Mouse (Mus musculus) splenic B cell, adult 2 months (primary cell): Measurements from ENCODE around the gene Olfr1145.

Source experiments
- DNase-seq: peaks from one replicate; pipeline ENCODE4 v3.0.0-alpha.2; 2011; ENCODE audit warnings: low read depth, low spot score
- H3K27me3 ChIP-seq: 2 replicates; pipeline ENCODE4 v1.6.1; 2012; ENCODE audit warnings: mild to moderate bottlenecking, low read length, moderate library complexity, mixed read lengths; ENCODE audit not compliant: control insufficient read depth, poor library complexity, insufficient read depth, severe bottlenecking
- H3K36me3 ChIP-seq: 2 replicates; pipeline ENCODE4 v1.6.1; 2012; ENCODE audit warnings: mild to moderate bottlenecking, low read length, moderate library complexity, mixed read lengths; ENCODE audit not compliant: control insufficient read depth, poor library complexity, insufficient read depth, severe bottlenecking

Olfr1145 gene

DNA sequence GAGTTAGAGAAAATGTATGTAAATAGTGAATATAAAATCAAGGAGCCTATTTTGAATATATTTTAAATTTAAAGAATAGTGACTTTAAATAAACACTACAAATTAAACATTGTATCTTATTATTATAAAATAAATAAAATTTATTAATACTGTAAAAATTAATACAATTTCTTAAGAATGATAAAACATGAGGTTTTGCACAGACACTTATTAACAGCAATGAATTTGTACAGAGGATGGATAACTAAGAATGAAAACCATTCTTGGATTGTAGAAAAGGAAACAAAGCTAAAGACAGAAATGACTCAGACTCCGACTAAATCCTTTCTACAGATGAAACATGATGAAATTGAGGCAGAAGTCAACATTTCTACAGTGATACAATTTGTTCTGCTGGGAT, at the start of gene Olfr1145:
TSS of gene Olfr1145 (plus strand) at position 301 of the 400 bp plus-strand sequence.
- H3K27me3 ChIP-seq, result no peaks in the 10 kb centered on the region
- H3K36me3 ChIP-seq, result no peaks in the 10 kb centered on the region
- no peak for DNase-seq

DNA sequence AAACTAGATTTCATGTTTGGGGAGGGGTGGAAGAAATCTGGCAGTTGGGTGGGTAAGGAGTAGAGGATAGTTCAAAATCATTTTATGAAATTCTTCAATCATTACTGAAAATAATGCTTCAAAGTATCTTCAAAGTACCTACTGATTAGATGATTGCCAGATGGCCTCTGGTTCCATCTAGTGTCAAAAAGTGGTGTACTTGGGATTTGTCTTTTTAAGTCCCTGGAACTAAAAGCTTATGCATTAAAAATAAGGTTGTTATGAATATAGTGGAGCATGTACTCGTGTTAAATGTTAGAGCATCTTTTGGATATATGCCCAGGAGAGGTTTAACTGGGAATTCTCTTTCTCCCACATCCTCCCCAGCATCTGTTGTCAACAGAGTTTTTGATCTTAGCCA, 33.5 kb upstream of the Olfr1145 start:
- no peak for DNase-seq
- no peaks in the 10 kb centered on the region for H3K27me3 ChIP-seq
- H3K36me3 ChIP-seq, result no peaks in the 10 kb centered on the region

DNA sequence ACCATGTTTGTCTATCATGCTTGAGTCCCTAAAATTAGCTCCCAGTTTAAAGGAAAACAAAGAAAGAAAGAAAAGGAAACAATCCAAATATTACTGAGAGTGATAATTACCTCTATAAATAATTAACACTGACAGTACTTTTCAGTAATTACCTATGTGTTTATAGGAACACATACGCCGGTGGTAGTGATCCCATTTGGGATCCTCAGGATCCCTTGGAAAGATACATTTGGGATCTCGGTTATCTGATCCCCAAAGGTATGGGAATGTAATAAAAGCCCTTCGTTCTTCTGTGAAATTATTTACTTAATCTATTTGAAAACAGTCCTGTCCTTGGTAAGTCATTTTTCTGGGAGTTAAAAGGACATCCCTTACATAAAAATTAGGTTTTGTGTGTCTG, 30.4 kb upstream of the Olfr1145 start, which contains the start of gene Olfr152:
TSS of gene Olfr152 (plus strand) at position 301 of the 400 bp plus-strand sequence.
- no peaks in the 10 kb centered on the region for H3K27me3 ChIP-seq
- DNase-seq, result no peak
- H3K36me3 ChIP-seq, result no peaks in the 10 kb centered on the region

DNA sequence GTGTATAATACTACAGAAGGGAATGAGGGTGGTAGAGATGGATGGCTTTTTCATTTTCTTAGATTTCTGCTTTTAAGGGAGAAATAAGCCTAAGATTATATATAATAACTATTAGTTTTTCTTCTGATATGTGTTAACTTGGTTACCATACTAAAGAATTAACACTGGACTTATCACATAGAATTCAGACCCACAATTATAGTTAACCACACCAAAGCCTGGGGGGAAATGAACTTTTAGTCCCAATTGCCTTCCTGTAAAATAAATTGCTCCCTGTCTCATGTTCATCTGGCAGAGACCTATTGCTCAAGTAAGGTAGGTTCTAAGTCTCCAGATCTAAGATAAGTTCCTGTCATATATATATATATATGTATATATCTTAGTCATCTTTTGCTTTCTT, 9.3 kb upstream of the Olfr1145 start, which contains the start of gene Olfr1143:
TSS of gene Olfr1143 (plus strand) at position 301 of the 400 bp plus-strand sequence.
- H3K27me3 ChIP-seq, result no peaks in the 10 kb centered on the region
- no peak for DNase-seq

DNA sequence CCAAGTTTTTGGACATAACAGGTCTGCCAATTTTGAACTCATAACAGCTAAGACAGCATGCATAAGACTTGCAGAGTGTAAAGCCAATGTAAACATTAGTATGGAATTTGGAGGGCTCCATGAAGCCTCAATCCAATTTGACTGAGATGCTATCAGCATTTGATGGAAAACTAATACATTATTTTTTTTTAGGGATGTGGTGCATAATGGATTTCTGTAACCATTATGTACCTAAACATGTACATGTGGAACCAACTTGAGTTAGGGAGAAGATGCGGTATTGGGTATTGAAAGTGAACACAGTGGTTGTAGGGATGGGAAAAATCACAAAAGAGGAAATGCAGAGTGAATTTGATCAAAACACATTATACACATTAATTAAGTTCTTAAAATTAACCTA, 20.6 kb downstream of the Olfr1145 start, which contains the start of gene Olfr1148:
TSS of gene Olfr1148 (plus strand) at position 301 of the 400 bp plus-strand sequence.
- no peak for DNase-seq
- H3K36me3 ChIP-seq, result no peaks in the 10 kb centered on the region
- H3K27me3 ChIP-seq, result no peaks in the 10 kb centered on the region

More for the DNA sequence above, 9.3 kb upstream of the Olfr1145 start, which contains the start of gene Olfr1143:
- no peaks in the 10 kb centered on the region for H3K36me3 ChIP-seq

DNA sequence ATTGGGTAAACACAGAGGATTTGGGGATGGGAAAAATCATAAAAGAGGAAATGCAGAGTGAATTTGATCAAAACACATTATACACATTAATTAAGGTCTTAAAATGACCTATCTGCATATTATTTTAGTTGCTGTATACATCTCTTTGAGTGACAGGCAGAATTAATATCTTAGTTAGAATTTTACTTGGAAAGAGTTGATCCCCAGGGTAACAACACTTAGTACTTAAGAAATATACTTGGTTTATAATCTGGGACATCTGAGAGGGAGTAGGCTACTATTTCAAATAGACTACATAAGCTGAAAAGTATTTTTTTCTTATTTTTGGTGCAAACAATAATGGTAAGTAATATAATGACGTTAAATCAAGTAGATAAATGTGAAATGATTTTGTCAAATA, 34.1 kb downstream of the Olfr1145 start, which contains the start of gene Olfr1150-ps1:
TSS of gene Olfr1150-ps1 (plus strand) at position 301 of the 400 bp plus-strand sequence.
- no peak for DNase-seq
- H3K36me3 ChIP-seq, result no peaks in the 10 kb centered on the region
- no peaks in the 10 kb centered on the region for H3K27me3 ChIP-seq

DNA sequence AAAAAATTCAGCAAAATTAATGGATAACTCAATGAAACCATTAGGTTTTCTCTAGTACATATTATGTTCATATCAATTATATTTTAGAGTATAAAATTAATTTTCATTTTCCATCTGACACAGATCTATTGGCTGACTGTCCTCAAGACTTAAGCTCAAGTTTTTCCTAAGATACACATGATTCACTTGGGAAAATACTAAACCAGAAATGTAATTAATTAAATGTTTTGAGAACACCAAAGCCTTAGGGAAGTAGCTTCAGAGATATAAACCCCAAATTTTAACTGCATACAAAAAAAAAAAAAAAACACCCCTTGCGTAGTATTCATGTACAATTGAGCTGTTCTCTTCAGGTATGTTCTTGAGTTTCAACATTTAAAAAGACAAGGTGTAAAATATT, 45.9 kb downstream of the Olfr1145 start, which contains the start of gene Olfr1151:
TSS of gene Olfr1151 (plus strand) at position 301 of the 400 bp plus-strand sequence.
- DNase-seq, result no peak
- Histone ChIP-seq H3K36me3 (no peaks in the 10 kb centered on the region), H3K27me3 (no peaks in the 10 kb centered on the region)
